Mouse (Mus musculus) MEL (cell line): ENCODE measurements around the gene Rab8b. TPM values are rescaled to one million over a fixed set of nuclear protein-coding genes. Genes with fewer than 3 reads are reported as not detected.

Source experiments
- DNase-seq: peaks from one replicate; pipeline ENCODE4 v3.0.0; 2011; ENCODE audit warnings: low read depth, low spot score
- H3K27ac ChIP-seq: 2 replicates; pipeline ENCODE4 v1.5.1; 2012; ENCODE audit warnings: low read depth, mild to moderate bottlenecking, control low read depth, low read length, moderate library complexity; ENCODE audit not compliant: control insufficient read depth
- H3K27me3 ChIP-seq, 2 experiments: fragments of 150-350 bp in 1 of 2; sonication (generic) in 1 of 2; 2 replicates each; pipeline ENCODE4 v1.6.1; 2012; ENCODE audit warnings: low read length in 2 of 2, mild to moderate bottlenecking in 2 of 2, improper control_type of control experiment in 1 of 2, moderate library complexity in 1 of 2; ENCODE audit not compliant: insufficient read depth in 2 of 2, control insufficient read depth in 1 of 2
- H3K36me3 ChIP-seq, 2 experiments: 2 replicates each; pipeline ENCODE4 v1.6.1; 2012 to 2014; ENCODE audit warnings: low read length in 2 of 2, improper control_type of control experiment in 1 of 2, inconsistent platforms in 1 of 2, mild to moderate bottlenecking in 1 of 2; ENCODE audit not compliant: insufficient read depth in 2 of 2, control insufficient read depth in 1 of 2
- H3K4me1 ChIP-seq, 2 experiments: fragments of 150-350 bp in 1 of 2; sonication (generic) in 1 of 2; 2 replicates each; pipeline ENCODE4 v1.6.1; 2012; ENCODE audit warnings: low read length in 2 of 2, improper control_type of control experiment in 1 of 2, mild to moderate bottlenecking in 1 of 2; ENCODE audit not compliant: insufficient read depth in 2 of 2, control insufficient read depth in 1 of 2
- H3K4me3 ChIP-seq, 2 experiments: fragments of 150-350 bp in 1 of 2; sonication (generic) in 1 of 2; 2 replicates each; pipeline ENCODE4 v1.5.1; 2012; ENCODE audit warnings: low read depth in 2 of 2, low read length in 2 of 2, mild to moderate bottlenecking in 2 of 2, moderate library complexity in 2 of 2, control low read depth in 1 of 2, improper control_type of control experiment in 1 of 2; ENCODE audit not compliant: control insufficient read depth in 1 of 2, insufficient read depth in 1 of 2
- H3K79me2 ChIP-seq: 2 replicates; pipeline ENCODE4 v1.6.1; 2012; ENCODE audit warnings: mild to moderate bottlenecking, low read length, moderate library complexity; ENCODE audit not compliant: control insufficient read depth, poor library complexity, insufficient read depth
- H3K9ac ChIP-seq: 2 replicates; pipeline ENCODE4 v1.6.1; 2012; ENCODE audit warnings: low read depth, mild to moderate bottlenecking, control low read depth, low read length, moderate library complexity; ENCODE audit not compliant: control insufficient read depth, poor library complexity, severe bottlenecking
- H3K9me3 ChIP-seq: fragments of 150-350 bp; sonication (generic); replicated peaks from 2 replicates; pipeline ENCODE4 v1.6.1; 2012; ENCODE audit warnings: mild to moderate bottlenecking, low read length, improper control_type of control experiment, moderate library complexity; ENCODE audit not compliant: insufficient read depth
- BHLHE40 ChIP-seq: IDR thresholded peaks from 2 replicates; pipeline ENCODE4 v1.6.1; 2012; ENCODE audit warnings: low read depth, mild to moderate bottlenecking, inconsistent platforms, low read length, improper control_type of control experiment, borderline replicate concordance
- CHD2 ChIP-seq: IDR thresholded peaks from 2 replicates; pipeline ENCODE4 v1.6.1; 2011; ENCODE audit warnings: low read length, improper control_type of control experiment
- ELF1 ChIP-seq: IDR thresholded peaks from 2 replicates; pipeline ENCODE4 v1.6.1; 2014; ENCODE audit warnings: low read depth, mild to moderate bottlenecking, inconsistent platforms, low read length, improper control_type of control experiment, moderate library complexity
- EP300 ChIP-seq, 2 experiments: IDR thresholded peaks; 2 replicates each; pipeline ENCODE4 v1.6.1; 2011; ENCODE audit warnings: improper control_type of control experiment in 2 of 2, low read length in 2 of 2, low read depth in 1 of 2, mild to moderate bottlenecking in 1 of 2
- GABPA ChIP-seq: IDR thresholded peaks from 2 replicates; pipeline ENCODE4 v1.6.1; 2012; ENCODE audit warnings: low read depth, mild to moderate bottlenecking, inconsistent platforms, low read length, improper control_type of control experiment, moderate library complexity
- GATA1 ChIP-seq: IDR thresholded peaks from 2 replicates; pipeline ENCODE4 v1.6.1; 2011; ENCODE audit warnings: low read depth, low read length, improper control_type of control experiment
- HCFC1 ChIP-seq: IDR thresholded peaks from 2 replicates; pipeline ENCODE4 v1.6.1; 2012; ENCODE audit warnings: low read depth, mild to moderate bottlenecking, inconsistent platforms, low read length, improper control_type of control experiment, moderate library complexity
- JUND ChIP-seq: IDR thresholded peaks from 2 replicates; pipeline ENCODE4 v1.6.1; 2011; ENCODE audit warnings: low read depth, mild to moderate bottlenecking, improper control_type of control experiment, low read length
- KAT2A ChIP-seq: conservative IDR thresholded peaks from 2 replicates; pipeline ENCODE4 v1.6.1; 2012; ENCODE audit warnings: low read depth, low read length, improper control_type of control experiment, inconsistent platforms
- MAFK ChIP-seq: IDR thresholded peaks from 2 replicates; pipeline ENCODE4 v1.6.1; 2011; ENCODE audit warnings: low read depth, mild to moderate bottlenecking, low read length, improper control_type of control experiment, borderline replicate concordance
- MAX ChIP-seq: IDR thresholded peaks from 2 replicates; pipeline ENCODE4 v1.6.1; 2011; ENCODE audit warnings: low read length, improper control_type of control experiment
- MAZ ChIP-seq: IDR thresholded peaks from 2 replicates; pipeline ENCODE4 v1.6.1; 2012; ENCODE audit warnings: low read depth, mild to moderate bottlenecking, inconsistent platforms, low read length, improper control_type of control experiment
- MEF2A ChIP-seq: IDR thresholded peaks from 2 replicates; pipeline ENCODE4 v1.6.1; 2014; ENCODE audit warnings: low read depth, mild to moderate bottlenecking, inconsistent platforms, low read length, improper control_type of control experiment; ENCODE audit not compliant: poor library complexity, insufficient replicate concordance, severe bottlenecking; ENCODE audit errors: extremely low read depth
- MYC ChIP-seq: IDR thresholded peaks from 2 replicates; pipeline ENCODE4 v1.6.1; 2011; ENCODE audit warnings: low read depth, mild to moderate bottlenecking, low read length, improper control_type of control experiment, moderate library complexity
- NELFE ChIP-seq: IDR thresholded peaks from 2 replicates; pipeline ENCODE4 v1.6.1; 2011; ENCODE audit warnings: low read depth, low read length, improper control_type of control experiment
- NRF1 ChIP-seq: IDR thresholded peaks from 2 replicates; pipeline ENCODE4 v1.6.1; 2014; ENCODE audit warnings: low read depth, mild to moderate bottlenecking, inconsistent platforms, low read length, improper control_type of control experiment, moderate library complexity; ENCODE audit not compliant: poor library complexity, insufficient read depth, severe bottlenecking
- POLR2AphosphoS2 ChIP-seq: IDR thresholded peaks from 2 replicates; pipeline ENCODE4 v1.6.1; 2011; ENCODE audit warnings: low read length, improper control_type of control experiment
- RCOR1 ChIP-seq: IDR thresholded peaks from 2 replicates; pipeline ENCODE4 v1.6.1; 2012; ENCODE audit warnings: low read depth, mild to moderate bottlenecking, inconsistent platforms, low read length, improper control_type of control experiment
- SIN3A ChIP-seq: IDR thresholded peaks from 2 replicates; pipeline ENCODE4 v1.6.1; 2012; ENCODE audit warnings: low read length, improper control_type of control experiment, inconsistent platforms
- SMC3 ChIP-seq: IDR thresholded peaks from 2 replicates; pipeline ENCODE4 v1.6.1; 2011; ENCODE audit warnings: low read depth, low read length, improper control_type of control experiment
- TAL1 ChIP-seq: IDR thresholded peaks from 2 replicates; pipeline ENCODE4 v1.6.1; 2012; ENCODE audit warnings: mild to moderate bottlenecking, inconsistent platforms, low read length, moderate library complexity, mixed read lengths
- TBP ChIP-seq: IDR thresholded peaks from 2 replicates; pipeline ENCODE4 v1.8.0; 2011; ENCODE audit warnings: low read depth, low read length, improper control_type of control experiment
- TCF12 ChIP-seq: IDR thresholded peaks from 2 replicates; pipeline ENCODE4 v1.6.1; 2014; ENCODE audit warnings: low read depth, mild to moderate bottlenecking, inconsistent platforms, low read length, improper control_type of control experiment, moderate library complexity
- USF1 ChIP-seq: IDR thresholded peaks from 2 replicates; pipeline ENCODE4 v1.6.1; 2014; ENCODE audit warnings: low read depth, mild to moderate bottlenecking, inconsistent platforms, low read length, improper control_type of control experiment, moderate library complexity
- ZKSCAN1 ChIP-seq: IDR thresholded peaks from 2 replicates; pipeline ENCODE4 v1.6.1; 2012; ENCODE audit warnings: low read depth, mild to moderate bottlenecking, inconsistent platforms, low read length, improper control_type of control experiment, moderate library complexity
- polyA plus RNA-seq, 2 experiments: library from polyadenylated mRNA; stranded (reverse) in 1 of 2; unstranded in 1 of 2; fragments of >175 nt in 1 of 2; fragments of >200 nt in 1 of 2; gene quantifications; 2 replicates each; pipeline versions ENCODE4 v1.2.1 to v1.2.4; 2012; ENCODE audit warnings: low replicate concordance in 2 of 2, low read depth in 1 of 2; ENCODE audit not compliant: insufficient read length in 2 of 2, insufficient read depth in 1 of 2, missing spikeins in 1 of 2
- total RNA-seq: library from RNA; depleted of rRNA; stranded (reverse); fragments of 300-350 nt; gene quantifications from 2 replicates; pipeline ENCODE4 v1.2.3, GENCODE M21; 2012

The Rab8b gene
- total and polyA plus RNA-seq, 3 experiments, result 16.1 to 16.4 TPM; not detected in 1

GRCm38 (mm10) chr9:66945647-66946641, 26.5 kb upstream of the Rab8b start, which contains the start of gene Rps27l (continued):
- TF ChIP-seq NELFE (peak; percentile 93), TCF12 (peak; percentile 85), TAL1 (no peak), SMC3 (no peak), MAFK (no peak), HCFC1 (peak; percentile 88), ELF1 (peak; percentile 99)
- TF ChIP-seq, all 39 proteins: peak for 17

GRCm38 (mm10) chr9:66945161-66945560, 25.7 kb upstream of the Rab8b start:
- Histone ChIP-seq H3K9ac (peak overlapping the region; percentile 83), H3K27ac (peak overlapping the region; percentile 62)

GRCm38 (mm10) chr9:66938836-66939235, 19.3 kb upstream of the Rab8b start:
- H3K9me3 ChIP-seq, result no peaks in the 10 kb centered on the region
- no peaks in the 10 kb centered on the region for H3K27me3 ChIP-seq
- H3K36me3 ChIP-seq, result no peaks in the 10 kb centered on the region
- no peaks in the 10 kb centered on the region for H3K79me2 ChIP-seq
- H3K9ac ChIP-seq, result no peak overlapping the region
- H3K4me1 ChIP-seq, result peaks cover 0 to 4% of the 10 kb centered on the region in 2 experiments; a peak in 3 of 4 replicates
- peak; percentile 93 for DNase-seq
- no peak overlapping the region for H3K4me3 ChIP-seq
- H3K27ac ChIP-seq, result no peak overlapping the region
- TF ChIP-seq MEF2A, result no peak
- no peak for TF ChIP-seq ZKSCAN1
- peak; percentile 9 to 47; a peak in 2 of 4 replicates for TF ChIP-seq EP300 (IDR thresholded peaks at IDR 0.05; ENCODE audit: low read depth in 1 of 2, low read length in 2 of 2)
- no peak for TF ChIP-seq POLR2AphosphoS2
- TF ChIP-seq RCOR1, result no peak
- no peak for TF ChIP-seq KAT2A
- TF ChIP-seq TCF12, result 0 out of 2 replicates have a peak, but pooled peaks have one; percentile 14
- TF ChIP-seq BHLHE40, result 0 out of 2 replicates have a peak, but pooled peaks have one; percentile 33
- TF ChIP-seq MYC, result peak; percentile 98
- no peak for TF ChIP-seq MAFK
- TF ChIP-seq TBP, result peak; percentile 44; the same call in 1 of the 2 replicates
- peak; percentile 35; the same call in 1 of the 2 replicates for TF ChIP-seq JUND
- no peak for TF ChIP-seq USF1
- no peak for TF ChIP-seq GABPA
- TF ChIP-seq TAL1, result no peak
- TF ChIP-seq SMC3, result peak; percentile 91
- TF ChIP-seq ELF1, result no peak
- 0 out of 2 replicates have a peak, but pooled peaks have one; percentile 50 for TF ChIP-seq MAZ
- TF ChIP-seq CHD2, result no peak; the same call in 1 of the 2 replicates

More at GRCm38 (mm10) chr9:66945161-66945560, 25.7 kb upstream of the Rab8b start:
- no peak for TF ChIP-seq TAL1
- TF ChIP-seq NELFE, result no peak
- no peak for TF ChIP-seq ELF1
- no peak for TF ChIP-seq NRF1
- no peak; the same call in 1 of the 2 replicates for TF ChIP-seq MAX
- TF ChIP-seq MAFK, result no peak
- TF ChIP-seq ZKSCAN1, result no peak
- no peak for TF ChIP-seq GATA1
- no peak for TF ChIP-seq MAZ
- no peak; the same call in 1 of the 2 replicates for TF ChIP-seq SIN3A
- TF ChIP-seq TBP, result no peak
- TF ChIP-seq, all 39 proteins: peak for 0
- peak; percentile 71 for DNase-seq
- Histone ChIP-seq H3K4me3 (peak overlapping the region; percentile 86 to 93), H3K4me1 (peaks cover 3 to 4% of the 10 kb centered on the region in 2 experiments; a peak in 2 of 4 replicates), H3K27me3 (no peaks in the 10 kb centered on the region), H3K9me3 (no peaks in the 10 kb centered on the region), H3K36me3 (peaks cover 9 to 18% of the 10 kb centered on the region in 2 experiments), H3K79me2 (peaks cover 9% of the 10 kb centered on the region)
